Mouse (Mus musculus) lung, postnatal 0 days (tissue): ENCODE measurements at regions not wholly inside any gene's neighbourhood (a gene's known extent, or its start where the extent isn't known, plus 50 kb on each side); places are given as distances from the start of the nearest gene placed in this dataset.

Experiments
- CTCF ChIP-seq: IDR thresholded peaks from 2 replicates; pipeline ENCODE4 v1.5.1; 2016; ENCODE audit warnings: antibody characterized with exemption, mild to moderate bottlenecking
- EP300 ChIP-seq: IDR thresholded peaks from 2 replicates; pipeline ENCODE4 v1.6.1; 2016; ENCODE audit warnings: antibody characterized with exemption, mild to moderate bottlenecking, control low read depth

- no peak for TF ChIP-seq EP300
- TF ChIP-seq CTCF = no peak
These were observed 517.4 kb downstream of the Ptprc start for GRCm38 (mm10) chr1:137658141-137658540.
